In genomic region chr2:20676379-20676778, GRCm38 (mm10) we compare ENCODE assay signal across 12 mouse cellular contexts.
DNase-seq lines count a peak whose midpoint lies in the region; ATAC-seq and TF ChIP-seq lines count a peak whose summit lies in the region.
"Had no signal": no experiment of that assay in that cellular context is flagged by ENCODE, and none has a peak within 500 bp of the region (broad histone marks: within the 10 kb centered on the region; RNA-seq: fewer than 3 reads in every experiment).

No protein-coding gene starts in this region.

- H3K36me3 ChIP-seq in heart, postnatal 0 days (replicated peaks; ENCODE audit: control insufficient read depth, insufficient read depth, low read length), result no peaks in the 10 kb centered on the region
- no peaks in the 10 kb centered on the region for H3K36me3 ChIP-seq in lung, postnatal 0 days (ENCODE audit: insufficient read depth, low read length)
- no peaks in the 10 kb centered on the region for H3K36me3 ChIP-seq in MEL (ENCODE audit: control insufficient read depth in 1 of 2, insufficient read depth in 2 of 2, low read length in 2 of 2)
- H3K36me3 ChIP-seq in stomach, postnatal 0 days (ENCODE audit: control insufficient read depth, insufficient read depth, low read length), result no peaks in the 10 kb centered on the region

- no peak overlapping the region for H3K4me3 ChIP-seq in heart, postnatal 0 days (ENCODE audit: low read depth, low read length)
- no peak overlapping the region for H3K4me3 ChIP-seq in lung, postnatal 0 days (ENCODE audit: low read depth, low read length)
- H3K4me3 ChIP-seq in MEL (ENCODE audit: control insufficient read depth in 1 of 2, insufficient read depth in 1 of 2, low read depth in 2 of 2, low read length in 2 of 2), result no peak overlapping the region
- no peak overlapping the region for H3K4me3 ChIP-seq in stomach, postnatal 0 days (ENCODE audit: low read depth, low read length)

- H3K9me3 ChIP-seq in heart, postnatal 0 days (replicated peaks; ENCODE audit: control insufficient read depth, low read length), result no peaks in the 10 kb centered on the region
- no peaks in the 10 kb centered on the region for H3K9me3 ChIP-seq in lung, postnatal 0 days (ENCODE audit: low read length)
- no peaks in the 10 kb centered on the region for H3K9me3 ChIP-seq in MEL (replicated peaks; ENCODE audit: insufficient read depth, low read length)
- H3K9me3 ChIP-seq in stomach, postnatal 0 days (ENCODE audit: control insufficient read depth, low read length), result no peaks in the 10 kb centered on the region

- no peaks in the 10 kb centered on the region for H3K79me2 ChIP-seq in MEL (ENCODE audit: control insufficient read depth, insufficient read depth, low read length, poor library complexity)

- TF ChIP-seq RAD21 in MEL (IDR thresholded peaks at IDR 0.05; ENCODE audit: low read depth, low read length), result no peak

- no peak overlapping the region for H3K4me2 ChIP-seq in heart, postnatal 0 days (ENCODE audit: low read depth, low read length)
- no peak overlapping the region for H3K4me2 ChIP-seq in lung, postnatal 0 days (replicated peaks; ENCODE audit: low read depth, low read length)
- H3K4me2 ChIP-seq in stomach, postnatal 0 days (replicated peaks; ENCODE audit: low read depth), result no peak overlapping the region

- WGBS in heart, postnatal 0 days, result 91% methylated on average over 3 of the region's 3 CpGs
- WGBS in lung, postnatal 0 days, result 84% methylated on average over 3 of the region's 3 CpGs
- whole genome bisulfite sequencing in stomach, postnatal 0 days, result 91% methylated on average over 3 of the region's 3 CpGs

- no peak for TF ChIP-seq POLR2A in MEL (IDR thresholded peaks at IDR 0.05; ENCODE audit: control insufficient read depth in 1 of 2, insufficient read depth in 1 of 2, low read depth in 1 of 2, low read length in 2 of 2, poor library complexity in 1 of 2)

- no peaks in the 10 kb centered on the region for H3K27me3 ChIP-seq in heart, postnatal 0 days (ENCODE audit: control insufficient read depth, insufficient read depth, low read length)
- no peaks in the 10 kb centered on the region for H3K27me3 ChIP-seq in lung, postnatal 0 days (replicated peaks; ENCODE audit: insufficient read depth, low read length)
- H3K27me3 ChIP-seq in MEL (ENCODE audit: control insufficient read depth in 1 of 2, insufficient read depth in 2 of 2, low read length in 2 of 2), result no peaks in the 10 kb centered on the region
- no peaks in the 10 kb centered on the region for H3K27me3 ChIP-seq in stomach, postnatal 0 days (ENCODE audit: control insufficient read depth, insufficient read depth, low read length)

- ATAC-seq in heart, postnatal 0 days (ENCODE audit: insufficient read depth, low read depth), result no peak
- no peak for ATAC-seq in lung, postnatal 0 days
- no peak for ATAC-seq in stomach, postnatal 0 days (ENCODE audit: low FRiP score, low TSS enrichment)

- H3K4me1 ChIP-seq in heart, postnatal 0 days (ENCODE audit: control insufficient read depth, insufficient read depth), result no peaks in the 10 kb centered on the region
- H3K4me1 ChIP-seq in lung, postnatal 0 days (ENCODE audit: insufficient read depth, low read depth, low read length), result no peaks in the 10 kb centered on the region
- H3K4me1 ChIP-seq in MEL (ENCODE audit: control insufficient read depth in 1 of 2, insufficient read depth in 2 of 2, low read length in 2 of 2), result no peaks in the 10 kb centered on the region
- no peaks in the 10 kb centered on the region for H3K4me1 ChIP-seq in stomach, postnatal 0 days (replicated peaks; ENCODE audit: control insufficient read depth, insufficient read depth)

- 0 out of 2 replicates have a peak, but pooled peaks have one; percentile 12 for TF ChIP-seq CTCF in heart, postnatal 0 days (IDR thresholded peaks at IDR 0.05; ENCODE audit: low read depth)
- peak; percentile 53 for TF ChIP-seq CTCF in lung, postnatal 0 days (IDR thresholded peaks at IDR 0.05)
- TF ChIP-seq CTCF in MEL (IDR thresholded peaks at IDR 0.05 in 2 of 3, conservative IDR thresholded peaks at IDR 0.05 in 1 of 3; ENCODE audit: control insufficient read depth in 1 of 3, insufficient read depth in 1 of 3, low read depth in 2 of 3, low read length in 3 of 3, poor library complexity in 1 of 3, severe bottlenecking in 1 of 3), result peak; percentile 34 to 45 (median 36); a peak in 5 of 6 replicates
- TF ChIP-seq CTCF in stomach, postnatal 0 days (IDR thresholded peaks at IDR 0.05; ENCODE audit: low read depth), result peak; percentile 57

- H3K27ac ChIP-seq in heart, postnatal 0 days (ENCODE audit: low read depth), result no peak overlapping the region
- no peak overlapping the region for H3K27ac ChIP-seq in lung, postnatal 0 days (ENCODE audit: low read length)
- no peak overlapping the region for H3K27ac ChIP-seq in MEL (ENCODE audit: control insufficient read depth, low read depth, low read length)
- H3K27ac ChIP-seq in stomach, postnatal 0 days (replicated peaks), result no peak overlapping the region
- H3K27ac ChIP-seq: macrophage had no signal

- TF ChIP-seq EP300 in heart, postnatal 0 days (IDR thresholded peaks at IDR 0.05; ENCODE audit: low read depth), result no peak
- TF ChIP-seq EP300 in lung, postnatal 0 days (IDR thresholded peaks at IDR 0.05), result no peak
- TF ChIP-seq EP300 in MEL (IDR thresholded peaks at IDR 0.05; ENCODE audit: low read depth in 1 of 2, low read length in 2 of 2), result no peak
- no peak for TF ChIP-seq EP300 in stomach, postnatal 0 days (optimal IDR thresholded peaks at IDR 0.05)

- H3K9ac ChIP-seq in heart, postnatal 0 days (replicated peaks; ENCODE audit: low read depth, low read length), result no peak overlapping the region
- no peak overlapping the region for H3K9ac ChIP-seq in lung, postnatal 0 days (replicated peaks; ENCODE audit: low read depth)
- H3K9ac ChIP-seq in MEL (ENCODE audit: control insufficient read depth, low read depth, low read length, poor library complexity, severe bottlenecking), result no peak overlapping the region
- no peak overlapping the region for H3K9ac ChIP-seq in stomach, postnatal 0 days (ENCODE audit: low read length)

- DNase-seq in heart, postnatal 0 days (ENCODE audit: low spot score), result no peak
- DNase-seq in heart, adult 8-10 months (ENCODE audit: low spot score), result no peak
- no peak for DNase-seq in lung, postnatal 0 days (ENCODE audit: low spot score)
- DNase-seq in lung, postnatal 4 days, result no peak
- DNase-seq in MEL (ENCODE audit: low read depth, low spot score), result peak; percentile 19
- no peak for DNase-seq in stomach, postnatal 0 days (ENCODE audit: low spot score)
- DNase-seq in thymus, adult 18-20 months, result no peak
- no peak for DNase-seq in layer of hippocampus, postnatal 25 days (ENCODE audit: extremely low spot score in 1 of 2, low spot score in 1 of 2)
- DNase-seq: adrenal gland, postnatal 36 days; cerebellum, adult 9-10 months; gastrocnemius, postnatal 25 days had no signal

TF ChIP-seq in MEL, 35 proteins besides CTCF, POLR2A, EP300 and RAD21:
- no peak for TF ChIP-seq USF1 (IDR thresholded peaks at IDR 0.05; ENCODE audit: low read depth, low read length)
- TF ChIP-seq SMC3 (IDR thresholded peaks at IDR 0.05; ENCODE audit: low read depth, low read length), result peak; percentile 25
